Mouse (Mus musculus) urinary bladder, postnatal 0 days (tissue): ENCODE measurements around the gene BC080695. TPM values are rescaled to one million over a fixed set of nuclear protein-coding genes. Genes with fewer than 3 reads are reported as not detected.

ENCODE experiments used
- polyA plus RNA-seq: library from polyadenylated mRNA; unstranded; fragments of >200 nt; fragmentation: Nextera tagmentation; extraction: Ambion mirVana; gene quantifications from 2 replicates; pipeline ENCODE4 v1.2.1, GENCODE M21; 2015

BC080695 gene
- polyA plus RNA-seq, result not detected in 2 replicates

GRCm38 (mm10) chr4:143551400-143551799, at the start of gene BC080695, which contains the start of gene Gm13057:
Gene BC080695 (plus strand): TSS chr4:143551700.
Gene Gm13057 (plus strand): TSS chr4:143551709.

GRCm38 (mm10) chr4:143511043-143511442, 40.5 kb upstream of the BC080695 start, which contains the start of gene Gm13043:
Gene Gm13043 (plus strand): TSS chr4:143511343.

DNA sequence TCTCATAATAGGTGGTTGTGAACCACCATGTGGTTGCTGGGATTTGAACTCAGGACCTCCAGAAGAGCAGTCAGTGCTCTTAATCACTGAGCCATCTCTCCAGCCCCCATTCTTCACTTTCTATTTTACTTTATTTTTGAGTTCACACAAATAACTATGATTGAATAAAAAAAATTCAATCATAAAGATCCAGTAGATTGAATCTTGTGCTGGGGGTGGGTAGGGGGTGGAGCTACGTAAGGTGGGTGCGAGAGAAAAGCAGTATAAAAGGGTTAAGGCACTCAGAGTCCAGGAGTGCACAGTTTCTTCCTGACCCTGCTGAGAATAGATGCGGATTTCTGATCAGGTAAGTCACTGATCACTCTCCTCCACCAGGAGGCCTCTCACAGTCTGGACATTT, 15.8 kb upstream of the BC080695 start, which contains the start of gene Gm13040:
Gene Gm13040 (plus strand): TSS at position 301 of the 400 bp plus-strand sequence.

GRCm38 (mm10) chr4:143614703-143615102, 63.2 kb downstream of the BC080695 start, which contains the start of gene Gm13083:
Gene Gm13083 (plus strand): TSS chr4:143615003.

Other genes starting within 250 kb of the BC080695 start
- gene Lrrc38, start 201.9 kb upstream of the BC080695 start, polyA plus RNA-seq, result 0.06 TPM in 1 of 2 replicates, not detected in the other
- gene Pramel1, start 157.3 kb upstream of the BC080695 start, polyA plus RNA-seq, result not detected in 2 replicates
- 6.9 and 9.2 TPM in 2 replicates for gene Pramef8, start 139.3 kb upstream of the BC080695 start, polyA plus RNA-seq
- gene Oog4, start 101.4 kb upstream of the BC080695 start, polyA plus RNA-seq, result not detected in 2 replicates
- gene Gm13043, start 40.4 kb upstream of the BC080695 start, polyA plus RNA-seq, result not detected in 2 replicates
- not detected in 2 replicates for gene Gm13040, start 15.7 kb upstream of the BC080695 start, polyA plus RNA-seq
- gene Gm13057, start within 50 bp of the BC080695 start, polyA plus RNA-seq, result not detected in 2 replicates
- gene Gm13083, start 63.3 kb downstream of the BC080695 start, polyA plus RNA-seq, result not detected in 2 replicates
- not detected in 2 replicates for gene Gm13088, start 105.5 kb downstream of the BC080695 start, polyA plus RNA-seq
- not detected in 2 replicates for gene Gm13089, start 151.0 kb downstream of the BC080695 start, polyA plus RNA-seq
- gene Gm13078, start 167.8 kb downstream of the BC080695 start, polyA plus RNA-seq, result not detected in 2 replicates
- gene Gm13023, start 237.7 kb downstream of the BC080695 start, polyA plus RNA-seq, result not detected in 2 replicates